Mouse (Mus musculus): ENCODE results near the gene Mmp20. TPM values are rescaled to one million over a fixed set of nuclear protein-coding genes. Genes with fewer than 3 reads are reported as not detected.
A peak's percentile ranks its signal among the peaks of the same experiment; 100 is the strongest.

Gene Mmp20
- total RNA-seq (2021), result not detected
- long read RNA-seq, result 0 reads

GRCm38 (mm10) chr9:7627931-7628330 lies at the start of gene Mmp20:
TSS of gene Mmp20 (plus strand) at chr9:7628231.
- no peak for DNase-seq (ENCODE audit: low spot score in 2 of 2)

GRCm38 (mm10) chr9:7590063-7590462 lies 38.0 kb upstream of the Mmp20 start:
- DNase-seq (ENCODE audit: low spot score in 2 of 2), result no peak

GRCm38 (mm10) chr9:7593272-7593812 lies 34.7 kb upstream of the Mmp20 start:
- no peak for DNase-seq (ENCODE audit: low spot score in 2 of 2)

- peak; percentile 75 to 83 for DNase-seq (ENCODE audit: low spot score in 2 of 2)
Measured at GRCm38 (mm10) chr9:7594816-7595540, 33.1 kb upstream of the Mmp20 start.

GRCm38 (mm10) chr9:7602982-7603742 lies 24.9 kb upstream of the Mmp20 start:
- peak; percentile 85 to 86 for DNase-seq (ENCODE audit: low spot score in 2 of 2)

GRCm38 (mm10) chr9:7604005-7604404 lies 24.0 kb upstream of the Mmp20 start:
- no peak for DNase-seq (ENCODE audit: low spot score in 2 of 2)

GRCm38 (mm10) chr9:7605638-7606037 lies 22.4 kb upstream of the Mmp20 start:
- no peak for DNase-seq (ENCODE audit: low spot score in 2 of 2)

GRCm38 (mm10) chr9:7622582-7622981 lies 5.4 kb upstream of the Mmp20 start:
- no peak for DNase-seq (ENCODE audit: low spot score in 2 of 2)

- DNase-seq (ENCODE audit: low spot score in 2 of 2), result no peak
Measured at GRCm38 (mm10) chr9:7633936-7634335, 5.9 kb downstream of the Mmp20 start.

GRCm38 (mm10) chr9:7647901-7648300 lies 19.9 kb downstream of the Mmp20 start:
- DNase-seq (ENCODE audit: low spot score in 2 of 2), result no peak

- DNase-seq (ENCODE audit: low spot score in 2 of 2), result no peak
Measured at GRCm38 (mm10) chr9:7650397-7651180, 22.6 kb downstream of the Mmp20 start.

- DNase-seq (ENCODE audit: low spot score in 2 of 2), result no peak
Measured at GRCm38 (mm10) chr9:7652351-7653085, 24.5 kb downstream of the Mmp20 start.

GRCm38 (mm10) chr9:7657946-7658345 lies 29.9 kb downstream of the Mmp20 start:
- DNase-seq (ENCODE audit: low spot score in 2 of 2), result no peak

- DNase-seq (ENCODE audit: low spot score in 2 of 2), result no peak
Measured at GRCm38 (mm10) chr9:7659469-7660020, 31.5 kb downstream of the Mmp20 start.

- no peak for DNase-seq (ENCODE audit: low spot score in 2 of 2)
Measured at GRCm38 (mm10) chr9:7661371-7661770, 33.3 kb downstream of the Mmp20 start.

- no peak for DNase-seq (ENCODE audit: low spot score in 2 of 2)
Measured at GRCm38 (mm10) chr9:7669674-7670073, 41.6 kb downstream of the Mmp20 start.

- DNase-seq (ENCODE audit: low spot score in 2 of 2), result no peak
Measured at GRCm38 (mm10) chr9:7672985-7673384, 45.0 kb downstream of the Mmp20 start.

- no peak for DNase-seq (ENCODE audit: low spot score in 2 of 2)
Measured at GRCm38 (mm10) chr9:7678154-7678837, 50.3 kb downstream of the Mmp20 start.

GRCm38 (mm10) chr9:7682081-7682618 lies 54.1 kb downstream of the Mmp20 start:
- no peak for DNase-seq (ENCODE audit: low spot score in 2 of 2)

GRCm38 (mm10) chr9:7686024-7686423 lies 58.0 kb downstream of the Mmp20 start:
- DNase-seq (ENCODE audit: low spot score in 2 of 2), result no peak
